Mouse (Mus musculus) embryonic facial prominence, embryonic 11.5 days (tissue): ENCODE measurements around the gene Dapk1. TPM values are rescaled to one million over a fixed set of nuclear protein-coding genes. Genes with fewer than 3 reads are reported as not detected.

ENCODE experiments used
- ATAC-seq: fragments of 200-750 bp; cut with Nextera tagmentation; replicated peaks from 2 replicates; pipeline ENCODE4 v1.8.0; 2017; ENCODE audit warnings: low read depth; ENCODE audit not compliant: insufficient number of reproducible peaks, low FRiP score, low TSS enrichment
- DNase-seq: peaks from one replicate; pipeline ENCODE4 v3.0.0-alpha.2; 2015; ENCODE audit warnings: low spot score
- H3K27ac ChIP-seq: fragments of 300-500 bp; sonication (generic); replicated peaks from 2 replicates; pipeline ENCODE4 v1.5.1; 2014; ENCODE audit warnings: mild to moderate bottlenecking, low read depth, low read length, control low read depth
- H3K27me3 ChIP-seq: fragments of 300-500 bp; sonication (generic); 2 replicates; pipeline ENCODE4 v1.6.1; 2014; ENCODE audit warnings: mild to moderate bottlenecking, low read length, moderate library complexity, mixed read lengths; ENCODE audit not compliant: control insufficient read depth, insufficient read depth
- H3K36me3 ChIP-seq: fragments of 300-500 bp; sonication (generic); replicated peaks from 2 replicates; pipeline ENCODE4 v1.6.1; 2014; ENCODE audit warnings: low read depth, mild to moderate bottlenecking, low read length, moderate library complexity, mixed read lengths; ENCODE audit not compliant: control insufficient read depth, insufficient read depth
- H3K4me1 ChIP-seq: fragments of 300-500 bp; sonication (generic); 2 replicates; pipeline ENCODE4 v1.6.1; 2014; ENCODE audit warnings: low read length, mixed read lengths; ENCODE audit not compliant: control insufficient read depth, insufficient read depth
- H3K4me2 ChIP-seq: fragments of 300-500 bp; sonication (generic); 2 replicates; pipeline ENCODE4 v1.6.1; 2014; ENCODE audit warnings: low read depth, mild to moderate bottlenecking, control low read depth, low read length, moderate library complexity
- H3K4me3 ChIP-seq: fragments of 300-500 bp; sonication (generic); 2 replicates; pipeline ENCODE4 v1.5.1; 2014; ENCODE audit warnings: low read depth, low read length, control low read depth
- H3K9ac ChIP-seq: fragments of 300-500 bp; sonication (generic); replicated peaks from 2 replicates; pipeline ENCODE4 v1.6.1; 2014; ENCODE audit warnings: mild to moderate bottlenecking, control low read depth, low read length
- H3K9me3 ChIP-seq: fragments of 300-500 bp; sonication (generic); replicated peaks from 2 replicates; pipeline ENCODE4 v1.6.1; 2016; ENCODE audit warnings: mild to moderate bottlenecking, low read length, inconsistent platforms, mixed read lengths; ENCODE audit not compliant: control insufficient read depth
- WGBS: fragments of 180-500 bp; shearing (Covaris S2); extraction: QIAGEN DNeasy Blood & Tissue Kit; methylation state at CpG from one replicate; pipeline ENCODE4 v1.1.7; 2014; 5-methylcytosine and 5-hydroxymethylcytosine counted together
- polyA plus RNA-seq: library from polyadenylated mRNA; unstranded; fragments of >200 nt; fragmentation: Nextera tagmentation; extraction: Ambion mirVana; gene quantifications from 2 replicates; pipeline ENCODE4 v1.2.1, GENCODE M21; 2014

Dapk1 gene
- polyA plus RNA-seq, 1 experiment from 2014 or later = 15.1 TPM

DNA sequence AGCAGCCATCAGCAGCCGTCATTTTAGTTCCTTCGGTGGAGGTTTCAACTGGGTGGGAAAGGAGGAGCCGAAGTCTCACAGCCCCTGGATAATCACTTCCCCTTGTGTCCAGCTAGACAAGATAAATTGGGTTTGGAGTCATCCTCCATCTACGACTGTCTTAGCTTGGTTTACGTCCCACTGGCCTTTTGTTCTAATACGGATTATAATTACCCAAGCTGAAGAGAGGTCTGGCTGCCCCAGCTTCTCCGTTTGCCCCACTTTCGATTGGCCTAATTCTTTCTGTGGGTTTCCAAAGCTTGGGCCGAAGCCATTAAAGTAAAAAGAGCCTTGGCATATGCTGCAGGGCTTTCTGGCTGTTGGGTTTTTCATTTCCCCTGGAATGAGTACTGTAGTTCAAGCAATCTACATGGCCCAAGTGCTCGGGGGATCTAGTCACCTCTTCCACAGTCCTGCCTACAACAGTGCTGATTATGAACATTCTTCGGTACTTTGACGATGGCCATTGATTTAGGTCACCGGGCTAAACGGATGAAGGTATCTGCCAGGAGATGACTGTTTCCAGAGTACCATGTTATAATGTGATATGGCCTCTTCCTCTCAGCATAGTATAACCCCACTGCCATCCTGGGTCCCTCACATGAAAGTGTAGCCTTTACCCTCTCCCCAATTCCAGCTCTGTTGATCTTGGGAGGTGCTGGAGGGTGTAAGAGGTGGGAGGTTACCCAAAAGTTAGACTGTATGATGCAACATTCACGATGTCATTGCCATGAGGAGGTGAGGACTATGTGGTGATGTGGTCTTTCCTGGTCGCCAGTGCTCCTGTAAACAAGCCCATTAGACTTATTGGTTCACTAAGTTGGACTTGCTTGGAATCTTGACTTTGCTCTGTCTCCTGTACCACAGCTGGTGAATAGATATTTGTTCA is 106.1 kb downstream of the Dapk1 start:
- no peak for DNase-seq
- H3K4me2 ChIP-seq = no peak overlapping the region
- H3K27me3 ChIP-seq = no peaks in the 10 kb centered on the region
- no peak overlapping the region for H3K27ac ChIP-seq
- 79% methylated on average over 16 of the region's 16 CpGs for WGBS
- ATAC-seq = no peak
- no peaks in the 10 kb centered on the region for H3K4me1 ChIP-seq
- no peak overlapping the region for H3K9ac ChIP-seq
- H3K9me3 ChIP-seq = no peaks in the 10 kb centered on the region
- H3K4me3 ChIP-seq = no peak overlapping the region
- no peaks in the 10 kb centered on the region for H3K36me3 ChIP-seq

DNA sequence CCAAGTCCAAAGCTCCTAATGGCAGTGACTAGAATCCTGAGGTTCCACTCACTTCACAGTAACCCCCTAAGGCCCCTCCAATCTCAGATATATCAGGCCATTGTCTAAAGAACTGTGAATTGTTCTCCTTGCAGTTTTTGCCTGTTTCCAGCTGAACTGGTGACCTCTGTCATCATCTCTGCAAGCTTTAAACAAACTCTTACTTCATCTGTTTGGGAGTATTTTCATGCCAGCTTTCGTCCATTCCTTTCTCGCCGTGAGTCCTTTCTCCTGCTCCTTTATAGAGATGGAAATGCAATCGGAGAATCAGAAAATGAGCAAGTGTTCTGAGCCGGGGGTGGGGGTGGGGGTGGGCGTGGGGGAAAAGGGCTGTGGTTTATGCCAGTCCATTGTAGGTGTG is 107.4 kb downstream of the Dapk1 start:
- ATAC-seq = no peak
- WGBS = 76% methylated on average over 6 of the region's 6 CpGs
- no peaks in the 10 kb centered on the region for H3K36me3 ChIP-seq
- H3K27ac ChIP-seq = no peak overlapping the region
- no peaks in the 10 kb centered on the region for H3K27me3 ChIP-seq
- no peak for DNase-seq
- H3K4me2 ChIP-seq = no peak overlapping the region
- no peak overlapping the region for H3K4me3 ChIP-seq
- H3K9me3 ChIP-seq = no peaks in the 10 kb centered on the region
- H3K4me1 ChIP-seq = no peaks in the 10 kb centered on the region
- H3K9ac ChIP-seq = no peak overlapping the region

DNA sequence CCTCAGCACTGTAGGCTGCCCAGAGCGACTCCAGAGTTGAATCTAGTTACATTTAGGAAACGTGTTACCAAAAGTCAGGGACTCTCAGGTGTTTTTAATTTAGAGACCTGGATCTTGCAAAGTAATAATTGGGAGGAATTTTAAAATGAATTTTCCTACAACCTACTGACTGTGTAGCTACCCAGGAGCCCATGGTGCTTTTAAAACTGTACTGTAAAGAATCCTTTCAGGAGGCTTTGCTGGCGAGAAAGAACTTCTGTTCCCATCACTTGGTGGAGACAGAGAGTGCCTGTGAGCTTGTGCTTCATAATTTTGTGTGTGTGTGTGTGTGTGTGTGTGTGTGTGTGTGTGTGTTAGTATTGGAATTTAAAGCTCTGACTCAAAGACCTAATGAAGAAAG is 109.2 kb downstream of the Dapk1 start:
- no peaks in the 10 kb centered on the region for H3K36me3 ChIP-seq
- no peak for ATAC-seq

DNA sequence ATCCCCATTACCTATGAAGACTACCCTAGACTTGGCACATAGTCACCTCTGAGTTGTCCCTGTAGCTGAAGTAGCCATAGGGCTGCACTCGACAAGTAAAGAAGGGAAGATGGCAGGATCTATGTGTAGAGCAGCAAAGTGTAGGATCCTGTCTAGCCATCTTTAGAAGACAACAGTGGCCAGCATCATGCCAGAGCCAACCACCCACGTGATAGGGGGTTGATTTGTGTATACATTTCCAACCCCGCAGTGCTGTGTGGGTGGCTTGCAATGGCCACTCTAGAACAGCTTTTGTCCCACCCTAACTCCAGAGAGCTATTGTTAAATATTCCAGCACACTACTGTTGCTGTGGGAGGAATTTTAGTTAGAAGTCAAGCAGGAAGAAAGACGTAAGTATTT is 111.8 kb downstream of the Dapk1 start:
- H3K27me3 ChIP-seq = no peaks in the 10 kb centered on the region
- H3K9me3 ChIP-seq = no peaks in the 10 kb centered on the region

More for the DNA sequence above, 109.2 kb downstream of the Dapk1 start:
- H3K4me3 ChIP-seq = no peak overlapping the region
- no peaks in the 10 kb centered on the region for H3K4me1 ChIP-seq
- 56% methylated on average over 3 of the region's 3 CpGs for WGBS
- DNase-seq = peak; percentile 4
- H3K27me3 ChIP-seq = no peaks in the 10 kb centered on the region
- no peak overlapping the region for H3K4me2 ChIP-seq
- no peak overlapping the region for H3K27ac ChIP-seq
- H3K9ac ChIP-seq = no peak overlapping the region
- no peaks in the 10 kb centered on the region for H3K9me3 ChIP-seq

DNA sequence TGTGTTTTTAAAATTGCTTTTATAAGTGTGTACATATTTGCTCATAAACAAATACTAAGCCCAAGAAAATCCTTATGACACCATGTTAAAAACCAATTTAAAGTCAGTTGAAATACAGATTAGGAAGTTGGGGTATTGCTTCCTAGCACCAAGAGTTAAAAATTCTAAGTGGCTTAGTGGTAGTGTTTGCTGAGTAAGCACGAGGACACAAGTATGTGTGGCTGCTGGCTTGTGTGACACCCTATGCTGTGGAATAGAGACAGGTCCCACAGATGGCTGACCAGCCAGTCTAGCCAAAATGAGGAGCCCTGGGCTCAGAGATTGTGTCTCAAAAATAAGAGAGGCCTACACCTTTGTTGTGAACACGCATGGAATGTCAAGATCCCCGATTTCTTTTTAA is 114.4 kb downstream of the Dapk1 start:
- H3K9ac ChIP-seq = no peak overlapping the region
- ATAC-seq (no peak), DNase-seq (no peak)
- H3K9me3 ChIP-seq = no peaks in the 10 kb centered on the region
- H3K36me3 ChIP-seq = no peaks in the 10 kb centered on the region
- no peaks in the 10 kb centered on the region for H3K4me1 ChIP-seq
- H3K27ac ChIP-seq = no peak overlapping the region
- H3K4me3 ChIP-seq = no peak overlapping the region
- no peaks in the 10 kb centered on the region for H3K27me3 ChIP-seq
- WGBS = 82% methylated on average over 3 of the region's 3 CpGs
- H3K4me2 ChIP-seq = no peak overlapping the region

More for the DNA sequence above, 111.8 kb downstream of the Dapk1 start:
- 95% methylated on average over 4 of the region's 4 CpGs for WGBS
- H3K27ac ChIP-seq = no peak overlapping the region
- no peak for ATAC-seq
- no peak overlapping the region for H3K9ac ChIP-seq
- no peak overlapping the region for H3K4me2 ChIP-seq
- H3K36me3 ChIP-seq = no peaks in the 10 kb centered on the region
- no peaks in the 10 kb centered on the region for H3K4me1 ChIP-seq
- DNase-seq = no peak
- no peak overlapping the region for H3K4me3 ChIP-seq

DNA sequence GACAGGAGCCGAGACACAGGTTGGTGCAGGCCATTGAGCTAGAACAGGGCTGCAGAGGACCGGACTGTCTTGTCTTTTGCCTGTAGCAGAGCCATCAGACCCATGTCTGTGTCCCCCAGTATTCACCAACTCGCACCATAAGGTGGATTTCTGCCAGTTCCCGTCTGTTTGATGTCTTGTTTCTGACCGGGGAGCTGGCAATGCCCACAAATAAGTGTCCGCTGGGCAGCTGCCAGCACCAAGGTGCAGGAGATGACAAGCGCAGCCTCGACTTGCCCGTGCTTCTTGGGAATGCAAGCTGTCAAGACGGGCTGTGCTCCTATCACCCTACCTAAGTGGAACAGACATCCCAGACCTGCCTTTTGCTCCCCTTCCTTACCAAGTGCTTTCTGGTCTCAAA is 115.7 kb downstream of the Dapk1 start:
- no peak overlapping the region for H3K9ac ChIP-seq
- H3K4me2 ChIP-seq = no peak overlapping the region
- no peak overlapping the region for H3K27ac ChIP-seq
- no peaks in the 10 kb centered on the region for H3K27me3 ChIP-seq
- H3K4me1 ChIP-seq = no peaks in the 10 kb centered on the region
- H3K36me3 ChIP-seq = no peaks in the 10 kb centered on the region
- H3K9me3 ChIP-seq = no peaks in the 10 kb centered on the region
- no peak overlapping the region for H3K4me3 ChIP-seq
- DNase-seq = no peak
- WGBS = 92% methylated on average over 10 of the region's 10 CpGs
- no peak for ATAC-seq

DNA sequence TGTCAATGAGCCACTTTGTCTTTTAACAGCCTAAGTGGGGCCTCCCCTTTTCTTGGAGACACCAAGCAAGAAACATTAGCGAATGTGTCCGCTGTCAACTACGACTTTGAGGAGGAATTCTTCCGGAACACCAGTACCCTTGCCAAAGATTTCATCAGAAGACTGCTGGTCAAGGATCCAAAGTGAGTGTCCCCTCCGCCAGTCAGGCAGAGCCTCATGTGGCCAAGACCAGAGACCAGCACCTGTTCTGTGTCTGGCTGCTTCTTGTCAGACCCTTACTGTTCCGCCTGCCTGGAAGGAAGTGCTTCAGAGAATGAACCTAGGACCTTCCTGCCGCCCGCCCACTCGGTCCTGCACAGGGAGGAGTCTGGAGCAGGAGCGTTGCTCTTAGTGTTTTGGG is 117.8 kb downstream of the Dapk1 start:
- WGBS = 89% methylated on average over 10 of the region's 10 CpGs
- DNase-seq = no peak
- H3K9me3 ChIP-seq = no peaks in the 10 kb centered on the region
- H3K9ac ChIP-seq = no peak overlapping the region
- no peaks in the 10 kb centered on the region for H3K27me3 ChIP-seq
- H3K4me2 ChIP-seq = no peak overlapping the region
- no peak for ATAC-seq
- peaks cover 2% of the 10 kb centered on the region; the same call in 1 of the 2 replicates for H3K36me3 ChIP-seq
- no peaks in the 10 kb centered on the region for H3K4me1 ChIP-seq
- H3K27ac ChIP-seq = no peak overlapping the region
- H3K4me3 ChIP-seq = no peak overlapping the region

DNA sequence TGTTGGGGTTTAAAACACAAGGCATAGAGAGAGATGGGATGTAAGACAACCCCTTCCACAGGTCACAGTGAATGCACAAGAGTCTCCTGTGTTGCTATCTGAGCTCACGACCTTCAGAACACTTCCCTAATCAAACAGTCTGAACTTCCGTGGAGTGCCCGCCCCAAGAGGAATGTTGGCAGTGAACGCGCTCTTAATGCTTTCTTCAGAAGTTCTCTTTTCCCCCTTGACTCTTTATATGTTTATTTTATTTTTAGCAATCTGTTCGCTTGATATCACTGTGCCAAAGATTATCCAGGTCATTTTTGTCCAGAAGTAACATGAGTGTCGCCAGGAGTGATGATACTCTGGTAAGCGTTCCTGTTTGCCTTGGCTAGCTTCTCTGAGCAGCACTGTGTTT is 121.0 kb downstream of the Dapk1 start:
- 88% methylated on average over 8 of the region's 8 CpGs for WGBS
- no peak for ATAC-seq

More for the DNA sequence above, 121.0 kb downstream of the Dapk1 start:
- no peaks in the 10 kb centered on the region for H3K27me3 ChIP-seq
- DNase-seq = no peak
- no peaks in the 10 kb centered on the region for H3K9me3 ChIP-seq
- H3K4me3 ChIP-seq = no peak overlapping the region
- H3K4me2 ChIP-seq = no peak overlapping the region
- no peak overlapping the region for H3K27ac ChIP-seq
- no peaks in the 10 kb centered on the region for H3K4me1 ChIP-seq
- peaks cover 2% of the 10 kb centered on the region; the same call in 1 of the 2 replicates for H3K36me3 ChIP-seq
- H3K9ac ChIP-seq = no peak overlapping the region
